Mouse (Mus musculus): ENCODE data around the gene Gm49776. TPM values are rescaled to one million over a fixed set of nuclear protein-coding genes. Genes with fewer than 3 reads are reported as not detected.

Gene Gm49776
- polyA plus RNA-seq, 1 experiment: not detected

DNA sequence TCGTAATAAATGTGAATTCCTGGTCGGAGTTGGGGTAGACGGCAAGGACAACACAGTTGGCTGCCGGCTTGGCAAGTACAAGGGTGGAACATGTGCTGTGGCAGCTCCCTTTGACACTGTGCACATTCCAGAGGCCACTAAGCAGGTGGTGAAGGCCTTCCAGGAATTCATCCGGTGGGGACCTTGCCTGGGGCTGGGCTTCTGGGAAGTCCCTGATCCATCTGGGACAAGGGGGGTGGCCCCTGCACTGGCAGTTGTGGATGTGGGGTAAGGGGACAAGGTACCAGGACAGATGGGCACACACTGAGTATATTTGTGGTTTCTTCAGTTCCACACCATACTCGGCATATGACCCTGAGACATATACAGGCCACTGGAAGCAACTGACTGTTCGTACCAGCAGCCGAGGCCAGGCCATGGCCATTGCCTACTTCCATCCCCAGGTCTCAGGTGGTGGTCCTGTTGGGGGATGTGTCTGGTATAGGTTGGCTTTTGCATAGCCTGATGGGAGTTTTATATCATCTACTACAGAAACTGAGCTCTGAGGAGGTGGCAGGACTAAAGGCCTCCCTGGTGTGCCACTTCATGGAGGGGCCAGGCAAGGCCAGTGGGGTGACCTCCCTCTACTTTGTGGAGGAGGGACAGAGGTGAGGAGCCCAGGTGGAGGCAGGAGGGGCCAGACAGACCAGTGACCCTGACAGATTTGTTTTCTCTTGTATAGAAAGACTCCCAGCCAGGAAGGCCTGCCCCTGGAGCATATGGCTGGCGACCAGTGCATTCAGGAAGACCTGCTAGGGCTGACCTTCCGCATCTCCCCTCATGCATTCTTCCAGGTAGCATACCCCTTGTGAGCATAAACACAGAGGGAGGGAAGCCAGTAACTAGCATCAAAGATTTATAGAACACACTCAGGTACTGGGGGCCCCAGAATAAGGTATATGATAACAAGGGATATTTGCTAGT lies 7.0 kb downstream of the Gm49776 start:
- H3K27ac ChIP-seq (ENCODE audit: insufficient read depth, low read length): no peak overlapping the region
- TF ChIP-seq POLR2A (IDR thresholded peaks at IDR 0.05; ENCODE audit: extremely low read depth, insufficient read depth, low read length): no peak
- TF ChIP-seq CTCF (IDR thresholded peaks at IDR 0.05; ENCODE audit: extremely low read depth, insufficient read depth, low read length): no peak

DNA sequence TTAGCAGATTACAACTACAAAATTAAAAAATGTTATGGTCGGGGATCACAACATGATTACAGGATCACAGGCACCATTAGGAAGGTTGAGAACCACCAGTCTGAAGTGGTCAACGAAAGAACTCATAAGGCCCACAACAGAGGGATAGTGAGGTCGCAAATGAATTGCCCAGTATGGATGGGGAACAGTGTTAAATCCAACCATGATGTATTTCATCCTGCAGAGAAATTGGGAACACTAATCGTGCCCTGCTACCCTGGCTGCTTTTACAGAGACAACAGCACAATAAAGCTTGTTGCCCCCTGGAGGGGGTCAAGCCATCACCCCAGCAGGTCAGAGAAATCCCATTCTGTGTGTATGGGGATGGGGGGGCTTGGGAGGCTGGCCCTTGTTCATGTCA lies 7.9 kb downstream of the Gm49776 start:
- Histone ChIP-seq H3K4me3 (ENCODE audit: insufficient read depth, low read length) (peak overlapping the region; percentile 82; the same call in 1 of the 2 replicates), H3K27ac (ENCODE audit: insufficient read depth, low read length) (no peak overlapping the region), H3K4me1 (ENCODE audit: control insufficient read depth, insufficient read depth, low read length) (peaks cover 10% of the 10 kb centered on the region; the same call in 1 of the 2 replicates)
- TF ChIP-seq POLR2A (IDR thresholded peaks at IDR 0.05; ENCODE audit: extremely low read depth, insufficient read depth, low read length) (no peak), CTCF (IDR thresholded peaks at IDR 0.05; ENCODE audit: extremely low read depth, insufficient read depth, low read length) (no peak)

More for the DNA sequence above, 7.0 kb downstream of the Gm49776 start:
- H3K4me3 ChIP-seq (ENCODE audit: insufficient read depth, low read length): no peak overlapping the region
- H3K4me1 ChIP-seq (ENCODE audit: control insufficient read depth, insufficient read depth, low read length): peaks cover 10% of the 10 kb centered on the region; the same call in 1 of the 2 replicates

DNA sequence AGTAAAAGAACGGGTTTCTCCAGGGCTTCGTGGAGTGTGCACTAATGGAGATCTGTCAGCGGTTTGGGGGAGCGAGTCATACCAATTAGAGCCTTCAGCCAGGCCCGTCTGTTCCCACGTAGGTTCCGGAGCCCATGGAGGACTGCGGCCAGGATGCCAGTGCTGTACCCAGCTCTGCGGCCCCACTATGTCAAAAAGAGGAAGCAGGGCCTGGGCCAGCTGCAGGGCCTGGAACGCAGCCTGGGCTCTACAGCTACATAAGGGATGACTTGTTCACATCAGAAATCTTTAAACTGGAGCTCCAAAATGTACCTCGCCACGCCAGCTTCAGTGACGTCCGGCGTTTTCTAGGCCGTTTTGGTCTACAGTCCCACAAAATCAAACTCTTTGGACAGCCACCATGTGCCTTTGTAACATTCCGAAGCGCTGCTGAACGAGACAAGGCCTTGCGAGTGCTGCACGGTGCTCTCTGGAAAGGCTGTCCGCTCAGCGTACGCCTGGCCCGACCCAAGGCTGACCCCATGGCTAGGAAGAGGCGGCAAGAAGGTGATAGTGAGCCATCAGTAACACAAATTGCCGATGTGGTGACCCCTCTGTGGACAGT lies 8.7 kb downstream of the Gm49776 start:
- Histone ChIP-seq H3K4me1 (ENCODE audit: control insufficient read depth, insufficient read depth, low read length) (peaks cover 10% of the 10 kb centered on the region; the same call in 1 of the 2 replicates), H3K27ac (ENCODE audit: insufficient read depth, low read length) (peak overlapping the region; percentile 49), H3K4me3 (ENCODE audit: insufficient read depth, low read length) (peak overlapping the region; percentile 82)
- TF ChIP-seq CTCF (IDR thresholded peaks at IDR 0.05; ENCODE audit: extremely low read depth, insufficient read depth, low read length): no peak
- 0 out of 2 replicates have a peak, but pooled peaks have one; percentile 6 for TF ChIP-seq POLR2A (IDR thresholded peaks at IDR 0.05; ENCODE audit: extremely low read depth, insufficient read depth, low read length)

DNA sequence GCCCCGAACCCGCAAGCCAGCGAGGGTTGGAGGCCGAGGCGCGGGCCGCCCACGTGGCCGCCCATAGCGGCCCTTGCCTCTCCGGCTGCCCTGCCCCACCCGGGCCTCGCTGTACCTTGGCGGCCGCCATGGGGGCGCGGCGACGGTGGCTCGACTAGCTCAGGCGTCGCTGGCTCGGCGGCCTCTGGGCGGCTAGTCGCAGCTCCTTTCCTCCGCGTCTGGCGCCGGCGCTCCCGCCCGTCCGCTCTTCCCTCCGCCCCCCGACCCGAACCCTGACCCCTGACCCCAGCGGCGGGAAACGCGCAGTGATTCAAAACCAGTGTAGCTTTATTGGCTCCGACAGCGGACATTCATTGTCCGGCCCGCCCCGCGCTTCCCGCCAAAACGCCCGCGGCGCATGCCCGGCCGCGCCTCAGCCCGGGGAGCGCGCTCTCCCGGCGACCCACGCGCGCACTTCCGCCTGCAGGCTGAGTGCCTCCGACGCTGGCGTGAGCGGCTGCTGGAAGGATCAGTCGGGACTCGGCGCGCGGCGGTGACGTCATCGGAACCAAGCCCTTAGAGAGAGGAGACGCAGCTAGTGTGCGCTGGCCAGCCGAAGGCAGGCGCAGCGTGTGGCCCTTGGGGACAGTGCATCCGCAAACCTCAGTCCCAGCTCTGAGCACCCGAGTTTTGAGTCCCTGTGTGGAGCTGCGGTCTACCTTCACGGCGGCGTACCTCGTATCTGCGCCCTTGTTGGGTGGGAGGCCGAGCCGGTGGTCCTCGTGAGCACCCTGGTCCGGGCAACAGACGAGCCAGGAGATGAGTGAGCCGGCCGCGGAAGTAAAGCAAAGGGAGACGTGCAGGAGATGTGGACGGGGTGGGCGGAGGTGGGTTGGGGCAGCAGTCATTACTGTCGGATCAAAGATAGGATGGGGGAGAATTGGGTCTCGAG lies 9.4 kb downstream of the Gm49776 start, which contains the start of the genes Trmt2a and Ranbp1:
TSS of gene Trmt2a (plus strand) at position 247 of the 931 bp plus-strand sequence.
TSS of gene Ranbp1 (minus strand) at position 300 of the 931 bp plus-strand sequence.
- Histone ChIP-seq H3K4me1 (ENCODE audit: control insufficient read depth, insufficient read depth, low read length) (peaks cover 10% of the 10 kb centered on the region; the same call in 1 of the 2 replicates), H3K4me3 (ENCODE audit: insufficient read depth, low read length) (peak within 1 kb of the TSS; percentile 82), H3K27ac (ENCODE audit: insufficient read depth, low read length) (peak within 1 kb of the TSS; percentile 49)
- no peak for TF ChIP-seq CTCF (IDR thresholded peaks at IDR 0.05; ENCODE audit: extremely low read depth, insufficient read depth, low read length)
- peak; percentile 87 for TF ChIP-seq POLR2A (IDR thresholded peaks at IDR 0.05; ENCODE audit: extremely low read depth, insufficient read depth, low read length)

DNA sequence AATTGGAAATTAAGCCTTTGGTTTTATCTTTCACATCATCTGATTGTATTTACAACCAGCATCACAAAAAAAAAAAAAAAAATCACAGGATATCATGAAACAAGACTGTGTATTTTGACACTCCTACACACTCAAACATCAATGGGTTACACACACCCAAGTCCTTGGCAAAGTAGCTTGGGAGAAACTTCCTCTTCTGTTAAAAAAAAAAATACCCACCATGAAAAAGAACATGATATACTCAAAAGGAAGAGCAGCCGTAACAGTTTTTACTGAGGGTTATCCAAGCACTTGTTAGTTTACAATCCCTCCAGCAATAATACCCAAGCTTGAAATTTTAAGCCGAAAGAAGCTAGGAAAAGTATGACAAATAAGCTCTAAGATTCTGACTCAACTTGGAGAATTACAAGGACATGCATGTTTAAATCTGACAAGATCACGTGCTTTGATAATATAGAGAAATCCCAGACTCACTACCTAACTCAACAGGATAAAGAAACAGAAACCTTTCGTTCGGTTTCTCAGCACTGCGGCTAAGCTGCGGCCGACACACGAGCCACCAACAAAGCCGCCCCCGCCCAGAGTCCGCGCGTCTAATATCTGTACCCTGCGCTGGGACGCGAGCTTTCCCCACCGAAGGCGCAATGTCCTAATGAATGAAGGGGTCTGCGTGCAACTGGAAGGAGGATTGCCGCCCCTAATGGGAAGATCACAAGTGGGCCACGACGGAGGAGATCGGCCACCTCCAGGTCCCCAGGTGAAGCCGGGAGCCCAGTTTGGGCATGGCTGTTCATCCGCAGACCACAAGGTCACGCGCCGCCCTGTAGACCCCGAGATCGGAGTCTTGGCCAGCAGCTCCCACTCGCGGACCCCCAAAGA lies 10.4 kb downstream of the Gm49776 start:
- TF ChIP-seq POLR2A (IDR thresholded peaks at IDR 0.05; ENCODE audit: extremely low read depth, insufficient read depth, low read length): no peak
- TF ChIP-seq CTCF (IDR thresholded peaks at IDR 0.05; ENCODE audit: extremely low read depth, insufficient read depth, low read length): no peak
- Histone ChIP-seq H3K27ac (ENCODE audit: insufficient read depth, low read length) (0 out of 2 replicates have a peak overlapping the region, but pooled peaks have one; percentile 33), H3K4me1 (ENCODE audit: control insufficient read depth, insufficient read depth, low read length) (peaks cover 10% of the 10 kb centered on the region; the same call in 1 of the 2 replicates), H3K4me3 (ENCODE audit: insufficient read depth, low read length) (peak overlapping the region; percentile 82)

DNA sequence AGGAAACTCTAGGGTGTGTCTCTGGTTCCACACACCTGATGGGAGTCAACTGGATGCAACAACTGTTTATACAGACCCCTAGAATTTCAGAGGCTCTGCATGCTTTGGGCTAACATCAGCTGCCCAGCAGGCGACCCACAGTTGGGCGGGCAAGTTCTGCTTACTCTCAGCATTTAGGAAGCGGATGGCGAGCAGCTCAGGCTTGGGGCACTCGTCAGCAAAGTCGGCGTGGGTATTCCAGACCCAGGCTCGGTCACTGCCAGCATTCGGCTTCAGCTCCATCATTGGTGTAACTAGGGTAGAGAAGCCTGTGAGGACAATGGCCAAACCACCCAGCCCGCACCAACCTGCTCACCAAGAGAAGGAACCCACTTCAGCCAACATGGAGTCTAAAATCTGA lies 16.5 kb downstream of the Gm49776 start:
- no peaks in the 10 kb centered on the region for H3K4me1 ChIP-seq (ENCODE audit: control insufficient read depth, insufficient read depth, low read length)
- no peak overlapping the region for H3K27ac ChIP-seq (ENCODE audit: insufficient read depth, low read length)
- TF ChIP-seq CTCF (IDR thresholded peaks at IDR 0.05; ENCODE audit: extremely low read depth, insufficient read depth, low read length) (no peak), POLR2A (IDR thresholded peaks at IDR 0.05; ENCODE audit: extremely low read depth, insufficient read depth, low read length) (no peak)
- no peak overlapping the region for H3K4me3 ChIP-seq (ENCODE audit: insufficient read depth, low read length)

DNA sequence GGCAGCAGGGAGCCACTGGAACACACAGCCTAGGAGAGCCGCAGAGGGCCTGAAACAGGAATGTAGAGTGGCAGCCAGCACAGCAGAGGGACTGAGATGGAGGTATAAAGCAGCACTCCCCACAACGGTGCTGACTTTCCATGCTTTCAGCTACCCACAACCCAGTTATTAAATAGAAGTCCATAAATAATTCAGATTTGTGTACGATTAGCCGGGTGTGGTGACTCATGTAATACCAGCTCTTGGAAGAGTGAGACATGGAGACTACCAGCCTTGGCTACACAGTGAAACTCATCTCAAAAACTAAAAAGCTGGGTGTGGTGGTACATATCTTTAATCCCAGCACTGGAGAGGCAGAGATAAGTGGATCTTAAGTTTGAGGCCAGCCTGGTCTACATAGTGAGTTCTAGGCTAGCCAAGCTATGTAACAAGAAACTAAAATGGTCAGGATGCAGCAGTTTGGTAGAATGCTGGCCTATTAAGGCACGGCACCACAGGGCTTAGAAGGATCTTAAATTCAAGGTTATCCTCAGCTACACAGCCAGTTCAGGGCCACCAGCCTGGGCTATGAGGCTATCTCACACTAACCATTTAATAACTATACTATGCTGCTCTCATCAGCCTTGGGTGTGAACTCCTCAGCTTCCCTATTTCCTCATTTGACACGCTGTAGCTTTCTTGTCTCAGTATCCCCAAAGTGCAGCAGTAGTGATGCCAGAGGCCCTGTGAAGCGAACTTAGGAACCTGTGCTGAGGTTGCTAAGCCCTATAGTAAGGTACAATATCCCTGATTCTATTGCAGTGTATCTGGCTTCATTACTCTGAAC lies 21.2 kb downstream of the Gm49776 start:
- Histone ChIP-seq H3K4me1 (ENCODE audit: control insufficient read depth, insufficient read depth, low read length) (peaks cover 5% of the 10 kb centered on the region; the same call in 1 of the 2 replicates), H3K4me3 (ENCODE audit: insufficient read depth, low read length) (no peak overlapping the region), H3K27ac (ENCODE audit: insufficient read depth, low read length) (no peak overlapping the region)
- TF ChIP-seq CTCF (IDR thresholded peaks at IDR 0.05; ENCODE audit: extremely low read depth, insufficient read depth, low read length): no peak
- no peak for TF ChIP-seq POLR2A (IDR thresholded peaks at IDR 0.05; ENCODE audit: extremely low read depth, insufficient read depth, low read length)
